Comparison of ENCODE assay signal across 8 mouse cellular contexts in genomic region chr10:19491513-19492380, GRCm38 (mm10).
A peak's percentile ranks its signal among the peaks of the same experiment; 100 is the strongest.
DNase-seq lines count a peak whose midpoint lies in the region; ATAC-seq and TF ChIP-seq lines count a peak whose summit lies in the region.

No protein-coding gene starts in this region.

- H3K4me1 ChIP-seq in liver, embryonic 11.5 days (replicated peaks; ENCODE audit: control insufficient read depth, insufficient read depth, low read length) = no peaks in the 10 kb centered on the region

- no peaks in the 10 kb centered on the region for H3K27me3 ChIP-seq in liver, embryonic 11.5 days (replicated peaks; ENCODE audit: control insufficient read depth, insufficient read depth, low read length)

- no peaks in the 10 kb centered on the region for H3K9me3 ChIP-seq in liver, embryonic 11.5 days (ENCODE audit: control insufficient read depth, low read length)

- H3K27ac ChIP-seq in layer of hippocampus, adult 2 months = no peak overlapping the region
- no peak overlapping the region for H3K27ac ChIP-seq in liver, embryonic 11.5 days (ENCODE audit: low read depth, low read length)

- no peak overlapping the region for H3K9ac ChIP-seq in liver, embryonic 11.5 days (ENCODE audit: low read depth, low read length)

- WGBS in liver, embryonic 11.5 days = 57% methylated on average over 21 of the region's 21 CpGs

- TF ChIP-seq CTCF in layer of hippocampus, adult 2 months (conservative IDR thresholded peaks at IDR 0.05) = peak; percentile 79

- DNase-seq in layer of hippocampus, adult 2 months (ENCODE audit: low spot score in 2 of 2) = peak; percentile 16 to 62
- no peak for DNase-seq in layer of hippocampus, adult 9-10 months (ENCODE audit: low spot score)
- DNase-seq in adipocyte (ENCODE audit: low spot score) = peak; percentile 71
- DNase-seq in cerebellum, postnatal 4 days (ENCODE audit: low spot score in 2 of 2) = peak; percentile 41 to 58
- peak; percentile 83 for DNase-seq in heart, postnatal 4 days
- DNase-seq in liver, embryonic 11.5 days (ENCODE audit: low spot score) = peak; percentile 47
- peak; percentile 21 for DNase-seq in right cerebral cortex, adult 18-20 months
- DNase-seq in urinary bladder, postnatal 10 days (ENCODE audit: low spot score) = peak; percentile 30

- peak overlapping the region; percentile 26; the same call in 1 of the 2 replicates for H3K4me3 ChIP-seq in layer of hippocampus, adult 2 months
- no peak overlapping the region for H3K4me3 ChIP-seq in liver, embryonic 11.5 days (ENCODE audit: low read depth, low read length)

- ATAC-seq in liver, embryonic 11.5 days (replicated peaks; ENCODE audit: low FRiP score) = no peak

- no peak overlapping the region for H3K4me2 ChIP-seq in liver, embryonic 11.5 days

- H3K36me3 ChIP-seq in liver, embryonic 11.5 days (ENCODE audit: control insufficient read depth, insufficient read depth, low read length) = no peaks in the 10 kb centered on the region
